Mouse (Mus musculus) CH12.LX (cell line): ENCODE results near the gene Dcdc2a. TPM values are rescaled to one million over a fixed set of nuclear protein-coding genes. Genes with fewer than 3 reads are reported as not detected.

ENCODE experiments used
- DNase-seq: peaks from one replicate; pipeline ENCODE4 v3.0.0-alpha.2; 2013; ENCODE audit errors: extremely low read depth
- H3K27ac ChIP-seq: 2 replicates; pipeline ENCODE4 v1.5.1; 2012; ENCODE audit warnings: low read depth, mild to moderate bottlenecking, control low read depth, moderate library complexity; ENCODE audit not compliant: insufficient read depth
- H3K27me3 ChIP-seq: replicated peaks from 2 replicates; pipeline ENCODE3; 2012; ENCODE audit warnings: inconsistent platforms
- H3K36me3 ChIP-seq, 2 experiments: replicated peaks in 1 of 2; 2 replicates each; pipeline versions ENCODE3 to v1.6.1; 2012; ENCODE audit warnings: inconsistent platforms in 1 of 2, low read length in 1 of 2, mild to moderate bottlenecking in 1 of 2, mixed read lengths in 1 of 2, moderate library complexity in 1 of 2; ENCODE audit not compliant: control insufficient read depth in 1 of 2, insufficient read depth in 1 of 2
- H3K4me1 ChIP-seq, 2 experiments: 2 replicates each; pipeline ENCODE4 v1.6.1; 2012; ENCODE audit warnings: inconsistent platforms in 1 of 2, moderate library complexity in 1 of 2; ENCODE audit not compliant: insufficient read depth in 2 of 2, control insufficient read depth in 1 of 2
- H3K4me2 ChIP-seq: 2 replicates; pipeline ENCODE4 v1.6.1; 2012; ENCODE audit warnings: low read depth, mild to moderate bottlenecking, control low read depth; ENCODE audit not compliant: poor library complexity, insufficient read depth, severe bottlenecking
- H3K4me3 ChIP-seq, 3 experiments: fragments of 150-350 bp in 1 of 3; sonication (generic) in 1 of 3; replicated peaks in 1 of 3; 2 replicates each; pipeline versions ENCODE3 to v1.5.1; 2011 to 2012; ENCODE audit warnings: low read depth in 2 of 3, low read length in 2 of 3, mild to moderate bottlenecking in 2 of 3, moderate library complexity in 2 of 3, control low read depth in 1 of 3, improper control_type of control experiment in 1 of 3, inconsistent platforms in 1 of 3, mixed read lengths in 1 of 3; ENCODE audit not compliant: poor library complexity in 1 of 3
- H3K79me2 ChIP-seq: replicated peaks from 2 replicates; pipeline ENCODE4 v1.6.1; 2012; ENCODE audit warnings: mild to moderate bottlenecking, moderate library complexity; ENCODE audit not compliant: control insufficient read depth, poor library complexity, insufficient read depth, severe bottlenecking; ENCODE audit errors: extremely low read depth
- H3K9ac ChIP-seq: 2 replicates; pipeline ENCODE4 v1.6.1; 2012; ENCODE audit warnings: low read depth, mild to moderate bottlenecking, control low read depth, moderate library complexity; ENCODE audit not compliant: insufficient read depth
- H3K9me3 ChIP-seq: replicated peaks from 2 replicates; pipeline ENCODE3; 2012; ENCODE audit warnings: low read length, inconsistent platforms, mixed read lengths
- BHLHE40 ChIP-seq: IDR thresholded peaks from 2 replicates; pipeline ENCODE4 v1.6.1; 2011; ENCODE audit warnings: mild to moderate bottlenecking, low read depth, low read length, improper control_type of control experiment
- CHD2 ChIP-seq: IDR thresholded peaks from 2 replicates; pipeline ENCODE4 v1.6.1; 2011; ENCODE audit warnings: low read length, improper control_type of control experiment
- EP300 ChIP-seq: IDR thresholded peaks from 2 replicates; pipeline ENCODE4 v1.6.1; 2011; ENCODE audit warnings: low read length, improper control_type of control experiment
- ETS1 ChIP-seq: conservative IDR thresholded peaks from 2 replicates; pipeline ENCODE4 v1.6.1; 2012; ENCODE audit warnings: low read depth, mild to moderate bottlenecking, inconsistent platforms, low read length, improper control_type of control experiment, moderate library complexity
- GABPA ChIP-seq: IDR thresholded peaks from 2 replicates; pipeline ENCODE4 v1.6.1; 2012; ENCODE audit warnings: low read depth, low read length, improper control_type of control experiment, inconsistent platforms; ENCODE audit not compliant: insufficient replicate concordance
- HCFC1 ChIP-seq: IDR thresholded peaks from 2 replicates; pipeline ENCODE4 v1.6.1; 2012; ENCODE audit warnings: low read depth, mild to moderate bottlenecking, inconsistent platforms, low read length, improper control_type of control experiment
- IRF4 ChIP-seq: IDR thresholded peaks from 2 replicates; pipeline ENCODE4 v1.6.1; 2014; ENCODE audit warnings: low read depth, mild to moderate bottlenecking, inconsistent platforms, low read length, improper control_type of control experiment
- JUN ChIP-seq: IDR thresholded peaks from 2 replicates; pipeline ENCODE4 v1.6.1; 2011; ENCODE audit warnings: low read depth, mild to moderate bottlenecking, low read length, improper control_type of control experiment, moderate library complexity; ENCODE audit not compliant: insufficient read depth
- JUND ChIP-seq: conservative IDR thresholded peaks from 2 replicates; pipeline ENCODE4 v1.6.1; 2011; ENCODE audit warnings: low read depth, low read length, improper control_type of control experiment
- MAX ChIP-seq: IDR thresholded peaks from 2 replicates; pipeline ENCODE4 v1.6.1; 2011; ENCODE audit warnings: low read length, improper control_type of control experiment
- MEF2A ChIP-seq: IDR thresholded peaks from 2 replicates; pipeline ENCODE4 v1.6.1; 2014; ENCODE audit warnings: low read depth, mild to moderate bottlenecking, inconsistent platforms, low read length, improper control_type of control experiment, borderline replicate concordance
- MXI1 ChIP-seq: IDR thresholded peaks from 2 replicates; pipeline ENCODE4 v1.6.1; 2011; ENCODE audit warnings: mild to moderate bottlenecking, low read depth, low read length, improper control_type of control experiment
- MYC ChIP-seq: IDR thresholded peaks from 2 replicates; pipeline ENCODE4 v1.6.1; 2011; ENCODE audit warnings: low read depth, mild to moderate bottlenecking, improper control_type of control experiment, low read length
- PAX5 ChIP-seq: IDR thresholded peaks from 2 replicates; pipeline ENCODE4 v1.6.1; 2012; ENCODE audit warnings: low read length, inconsistent platforms, mixed read lengths
- POLR2A ChIP-seq: IDR thresholded peaks from 2 replicates; pipeline ENCODE4 v1.6.1; 2011; ENCODE audit warnings: low read depth, mild to moderate bottlenecking, improper control_type of control experiment, low read length
- POLR2AphosphoS2 ChIP-seq: IDR thresholded peaks from 2 replicates; pipeline ENCODE4 v1.6.1; 2011; ENCODE audit warnings: low read depth, low read length, improper control_type of control experiment
- RCOR1 ChIP-seq: conservative IDR thresholded peaks from 2 replicates; pipeline ENCODE4 v1.6.1; 2012; ENCODE audit warnings: low read depth, mild to moderate bottlenecking, inconsistent platforms, low read length, improper control_type of control experiment
- SIN3A ChIP-seq: IDR thresholded peaks from 2 replicates; pipeline ENCODE4 v1.6.1; 2012; ENCODE audit warnings: low read length, improper control_type of control experiment, inconsistent platforms
- TCF12 ChIP-seq: IDR thresholded peaks from 2 replicates; pipeline ENCODE4 v1.6.1; 2014; ENCODE audit warnings: low read depth, mild to moderate bottlenecking, inconsistent platforms, low read length, improper control_type of control experiment
- UBTF ChIP-seq: IDR thresholded peaks from 2 replicates; pipeline ENCODE4 v1.6.1; 2012; ENCODE audit warnings: low read depth, mild to moderate bottlenecking, inconsistent platforms, low read length, improper control_type of control experiment, moderate library complexity
- ZC3H11A ChIP-seq: IDR thresholded peaks from 2 replicates; pipeline ENCODE4 v1.6.1; 2012; ENCODE audit warnings: low read depth, mild to moderate bottlenecking, inconsistent platforms, low read length, improper control_type of control experiment
- ZMIZ1 ChIP-seq: IDR thresholded peaks from 2 replicates; pipeline ENCODE4 v1.6.1; 2012; ENCODE audit warnings: low read depth, mild to moderate bottlenecking, inconsistent platforms, low read length, improper control_type of control experiment
- dilution Hi-C: fragments of 300-500 bp; cut with MboI; formaldehyde crosslinking; loops from 2 replicates; pipeline ENCODE4 v1.14.3; 2020; ENCODE audit warnings: low sequenced_read_pairs; ENCODE audit not compliant: extremely low pct_unique_long_range_greater_than_20kb, extremely low pct_ligation_motif_present
- in situ Hi-C: fragments of 300-500 bp; cut with MboI; formaldehyde crosslinking; loops from 3 replicates; pipeline ENCODE4 v1.14.3; 2019; ENCODE audit warnings: low sequenced_read_pairs, low pct_ligation_motif_present, low pct_unique_long_range_greater_than_20kb, mixed read lengths
- polyA plus RNA-seq: library from polyadenylated mRNA; unstranded; fragments of >175 nt; gene quantifications from 2 replicates; pipeline ENCODE4 v1.2.1, GENCODE M21; 2012; ENCODE audit warnings: low read depth; ENCODE audit not compliant: insufficient read length
- total RNA-seq, 2 experiments: library from RNA; depleted of rRNA; stranded (reverse); fragments of 300-350 nt in 1 of 2; fragments of >200 nt in 1 of 2; gene quantifications; 2 replicates each; pipeline ENCODE4 v1.2.3; 2012 to 2014

Dcdc2a gene
- total and polyA plus RNA-seq, 3 experiments, result not detected

DNA sequence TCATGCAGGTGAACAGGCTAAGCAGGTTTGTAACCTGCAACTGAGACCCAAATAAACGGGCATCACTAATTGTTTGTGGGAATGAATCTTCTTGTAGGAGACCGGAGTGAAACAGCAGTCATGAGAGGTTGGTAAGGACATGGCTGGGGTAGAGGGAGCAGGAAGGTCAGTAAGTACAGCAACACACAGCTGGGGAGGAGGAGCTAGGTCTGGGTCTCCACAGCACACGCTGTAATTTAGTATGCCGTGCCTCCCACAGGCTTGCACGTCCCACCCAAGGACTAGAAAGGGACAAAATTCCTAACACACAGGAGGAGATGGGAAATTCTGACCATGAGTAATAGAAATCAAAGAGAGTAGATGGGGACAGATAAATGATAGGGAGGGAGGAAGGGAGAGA lies 42.8 kb downstream of the Dcdc2a start:
- in situ Hi-C loops, result no loop called here
- no peaks in the 10 kb centered on the region for H3K36me3 ChIP-seq
- no peak overlapping the region for H3K27ac ChIP-seq
- no peak for DNase-seq
- H3K27me3 ChIP-seq, result no peaks in the 10 kb centered on the region
- H3K4me1 ChIP-seq, result peaks cover 0 to 16% of the 10 kb centered on the region in 2 experiments; a peak in 2 of 4 replicates
- no peak overlapping the region for H3K4me2 ChIP-seq
- no peaks in the 10 kb centered on the region for H3K79me2 ChIP-seq
- H3K9me3 ChIP-seq, result no peaks in the 10 kb centered on the region
- TF ChIP-seq CHD2, result no peak
- TF ChIP-seq TCF12, result no peak
- no peak for TF ChIP-seq JUN
- TF ChIP-seq EP300, result no peak
- no peak for TF ChIP-seq GABPA
- TF ChIP-seq POLR2AphosphoS2, result no peak
- no peak for TF ChIP-seq IRF4
- TF ChIP-seq ETS1, result no peak
- no peak for TF ChIP-seq ZMIZ1
- no peak overlapping the region for H3K9ac ChIP-seq
- H3K4me3 ChIP-seq, result no peak overlapping the region
- dilution Hi-C loops, result no loop called here

DNA sequence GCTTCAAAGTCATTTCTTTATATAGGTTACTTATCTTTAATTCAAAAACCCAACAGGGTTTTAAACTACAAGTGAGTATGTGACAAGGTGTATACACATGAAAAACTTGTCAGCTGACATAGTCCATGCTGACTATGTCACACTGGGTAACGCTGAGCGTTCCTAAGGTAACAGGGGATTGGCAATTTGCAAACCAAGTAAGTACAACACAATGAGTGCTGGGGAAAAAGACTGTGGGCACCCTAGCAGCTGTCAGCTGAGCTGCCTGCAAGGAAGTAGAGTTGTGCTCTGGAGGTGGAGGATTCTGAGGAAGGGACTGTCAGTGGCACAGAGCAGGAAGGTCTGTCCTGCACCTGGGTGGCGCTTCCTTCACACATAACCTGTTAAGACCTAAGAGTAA lies 43.7 kb downstream of the Dcdc2a start:
- Histone ChIP-seq H3K4me1 (peaks cover 0 to 16% of the 10 kb centered on the region in 2 experiments; a peak in 2 of 4 replicates), H3K27me3 (no peaks in the 10 kb centered on the region), H3K9ac (no peak overlapping the region), H3K36me3 (no peaks in the 10 kb centered on the region), H3K4me2 (no peak overlapping the region), H3K27ac (no peak overlapping the region), H3K79me2 (no peaks in the 10 kb centered on the region), H3K4me3 (no peak overlapping the region), H3K9me3 (no peaks in the 10 kb centered on the region)
- no peak for DNase-seq
- dilution Hi-C loops (no loop called here), in situ Hi-C loops (no loop called here)
- TF ChIP-seq UBTF, result no peak
- TF ChIP-seq MYC, result no peak
- TF ChIP-seq GABPA, result no peak
- TF ChIP-seq HCFC1, result no peak
- no peak for TF ChIP-seq MXI1
- TF ChIP-seq POLR2A, result no peak
- TF ChIP-seq JUND, result no peak
- no peak for TF ChIP-seq PAX5
- TF ChIP-seq ZMIZ1, result no peak
- no peak for TF ChIP-seq SIN3A
- TF ChIP-seq RCOR1, result no peak
- no peak for TF ChIP-seq MAX
- TF ChIP-seq MEF2A, result no peak
- no peak for TF ChIP-seq BHLHE40
- no peak for TF ChIP-seq CHD2
- TF ChIP-seq EP300, result no peak
- TF ChIP-seq ZC3H11A, result no peak
